Comparison of ENCODE assay signal across 8 mouse cellular contexts in the genomic region with DNA sequence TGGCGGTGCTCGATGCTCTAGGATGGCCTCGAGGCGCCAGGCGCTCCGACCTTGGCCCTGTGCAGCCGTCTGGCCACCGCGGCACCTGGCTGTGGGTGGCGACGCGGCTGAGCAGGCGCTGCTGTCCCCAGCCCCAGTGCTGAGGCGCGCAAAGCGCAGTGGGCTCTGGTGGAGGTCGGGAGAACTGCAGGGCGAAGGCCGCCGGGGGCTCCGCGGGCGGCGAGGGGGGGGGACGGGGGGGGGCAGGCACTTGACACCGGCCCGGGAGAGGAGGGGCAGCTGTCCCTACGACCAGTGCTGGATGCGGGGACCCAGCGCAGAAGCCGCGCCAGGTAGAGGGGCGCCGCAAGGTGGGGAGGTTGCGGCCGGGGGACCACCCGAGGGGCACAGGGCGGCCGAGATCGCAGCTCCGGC. TPM values are rescaled to one million over a fixed set of nuclear protein-coding genes. Genes with fewer than 3 reads are reported as not detected.
A peak's percentile ranks its signal among the peaks of the same experiment; 100 is the strongest.
DNase-seq lines count a peak whose midpoint lies in the region; ATAC-seq and TF ChIP-seq lines count a peak whose summit lies in the region.

No protein-coding gene starts in this region.

- TF ChIP-seq CTCF in MEL (IDR thresholded peaks at IDR 0.05 in 2 of 3, conservative IDR thresholded peaks at IDR 0.05 in 1 of 3; ENCODE audit: control insufficient read depth in 1 of 3, insufficient read depth in 1 of 3, low read depth in 2 of 3, low read length in 3 of 3, poor library complexity in 1 of 3, severe bottlenecking in 1 of 3): peak in 2 of 3 experiments; percentile 50 to 66; a peak in 5 of 6 replicates

- H3K4me3 ChIP-seq in MEL (ENCODE audit: control insufficient read depth in 1 of 2, insufficient read depth in 1 of 2, low read depth in 2 of 2, low read length in 2 of 2): peak overlapping the region; percentile 57 to 80; a peak in 3 of 4 replicates
- H3K4me3 ChIP-seq in brown adipose tissue, adult 24 weeks (ENCODE audit: insufficient read depth, low read depth, low read length): peak overlapping the region; percentile 86
- peak overlapping the region; percentile 86 for H3K4me3 ChIP-seq in forebrain, embryonic 13.5 days

- 0 out of 4 replicates have a peak, but pooled peaks cover 0 to 6% of the 10 kb centered on the region in 2 experiments for H3K4me1 ChIP-seq in MEL (ENCODE audit: control insufficient read depth in 1 of 2, insufficient read depth in 2 of 2, low read length in 2 of 2)
- peaks cover 16% of the 10 kb centered on the region for H3K4me1 ChIP-seq in brown adipose tissue, adult 24 weeks (ENCODE audit: control insufficient read depth, insufficient read depth, insufficient read length, low read length)
- H3K4me1 ChIP-seq in forebrain, embryonic 13.5 days: peaks cover 38% of the 10 kb centered on the region

- DNase-seq in MEL (ENCODE audit: low read depth, low spot score): peak; percentile 81
- DNase-seq in heart, postnatal 4 days: peak; percentile 93
- peak; percentile 68 to 69 for DNase-seq in left cerebral cortex, postnatal 36 days (ENCODE audit: low spot score in 2 of 2)
- DNase-seq in right cerebral cortex, postnatal 14 days: peak; percentile 84
- peak; percentile 72 for DNase-seq in urinary bladder, postnatal 25 days (ENCODE audit: low spot score)

- ATAC-seq in forebrain, embryonic 13.5 days: peak; percentile 81
- peak; percentile 92 for ATAC-seq in megakaryocyte-erythroid progenitor cell, adult 5-6 weeks (replicated peaks; ENCODE audit: low FRiP score, low TSS enrichment, poor library complexity, severe bottlenecking)

- no peak for TF ChIP-seq POLR2A in MEL (IDR thresholded peaks at IDR 0.05; ENCODE audit: control insufficient read depth in 1 of 2, insufficient read depth in 1 of 2, low read depth in 1 of 2, low read length in 2 of 2, poor library complexity in 1 of 2)

- H3K36me3 ChIP-seq in MEL (ENCODE audit: control insufficient read depth in 1 of 2, insufficient read depth in 2 of 2, low read length in 2 of 2): no peaks in the 10 kb centered on the region
- H3K36me3 ChIP-seq in forebrain, embryonic 13.5 days (ENCODE audit: poor library complexity, severe bottlenecking): no peaks in the 10 kb centered on the region

- peak overlapping the region; percentile 82 for H3K9ac ChIP-seq in MEL (ENCODE audit: control insufficient read depth, low read depth, low read length, poor library complexity, severe bottlenecking)
- H3K9ac ChIP-seq in forebrain, embryonic 13.5 days: peak overlapping the region; percentile 92

- intact Hi-C loops in left cerebral cortex, postnatal 36 days (cut with DNase I): loop anchor here (5.0 kb wide), 2 partner anchors 51 to 66 kb away; no protein-coding TSS in a partner anchor

- H3K27ac ChIP-seq in MEL (ENCODE audit: control insufficient read depth, low read depth, low read length): no peak overlapping the region
- peak overlapping the region; percentile 51 for H3K27ac ChIP-seq in brown adipose tissue, adult 24 weeks (replicated peaks; ENCODE audit: low read depth, low read length)
- H3K27ac ChIP-seq in forebrain, embryonic 13.5 days: peak overlapping the region; percentile 87

- no peaks in the 10 kb centered on the region for H3K9me3 ChIP-seq in MEL (replicated peaks; ENCODE audit: insufficient read depth, low read length)
- no peaks in the 10 kb centered on the region for H3K9me3 ChIP-seq in forebrain, embryonic 13.5 days (replicated peaks)

- WGBS in forebrain, embryonic 13.5 days: 0% methylated on average over 30 of the region's 41 CpGs

- H3K79me2 ChIP-seq in MEL (ENCODE audit: control insufficient read depth, insufficient read depth, low read length, poor library complexity): no peaks in the 10 kb centered on the region; the same call in none of the 2 replicates

- H3K4me2 ChIP-seq in forebrain, embryonic 13.5 days: peak overlapping the region; percentile 83

- no peak for TF ChIP-seq EP300 in MEL (IDR thresholded peaks at IDR 0.05; ENCODE audit: low read depth in 1 of 2, low read length in 2 of 2)

- peak; percentile 22 for TF ChIP-seq RAD21 in MEL (IDR thresholded peaks at IDR 0.05; ENCODE audit: low read depth, low read length)

- H3K27me3 ChIP-seq in MEL (ENCODE audit: control insufficient read depth in 1 of 2, insufficient read depth in 2 of 2, low read length in 2 of 2): peaks cover 3 to 5% of the 10 kb centered on the region in 2 experiments; a peak in 3 of 4 replicates
- H3K27me3 ChIP-seq in forebrain, embryonic 13.5 days: no peaks in the 10 kb centered on the region

TF ChIP-seq in MEL, 35 proteins besides CTCF, POLR2A, EP300 and RAD21:
- no peak for TF ChIP-seq RCOR1 (IDR thresholded peaks at IDR 0.05; ENCODE audit: low read depth, low read length)
- TF ChIP-seq POLR2AphosphoS5 (IDR thresholded peaks at IDR 0.05; ENCODE audit: borderline replicate concordance, low read depth, low read length): no peak
- TF ChIP-seq GATA1 (IDR thresholded peaks at IDR 0.05; ENCODE audit: low read depth, low read length): no peak
- no peak for TF ChIP-seq BHLHE40 (IDR thresholded peaks at IDR 0.05; ENCODE audit: borderline replicate concordance, low read depth, low read length)
- TF ChIP-seq JUND (IDR thresholded peaks at IDR 0.05; ENCODE audit: low read depth, low read length): no peak
- no peak for TF ChIP-seq NELFE (IDR thresholded peaks at IDR 0.05; ENCODE audit: low read depth, low read length)
- TF ChIP-seq ZKSCAN1 (IDR thresholded peaks at IDR 0.05; ENCODE audit: low read depth, low read length): no peak
- TF ChIP-seq USF2 (IDR thresholded peaks at IDR 0.05; ENCODE audit: borderline replicate concordance in 1 of 2, insufficient read depth in 1 of 2, low read depth in 1 of 2, low read length in 2 of 2): no peak
- TF ChIP-seq SIN3A (IDR thresholded peaks at IDR 0.05; ENCODE audit: low read length): peak; percentile 64
- peak; percentile 54 for TF ChIP-seq NRF1 (IDR thresholded peaks at IDR 0.05; ENCODE audit: insufficient read depth, low read depth, low read length, poor library complexity, severe bottlenecking)
- peak; percentile 64; the same call in 1 of the 2 replicates for TF ChIP-seq MXI1 (IDR thresholded peaks at IDR 0.05; ENCODE audit: low read depth, low read length)
- TF ChIP-seq MAFK (IDR thresholded peaks at IDR 0.05; ENCODE audit: borderline replicate concordance, low read depth, low read length): no peak
- peak; percentile 36 for TF ChIP-seq SMC3 (IDR thresholded peaks at IDR 0.05; ENCODE audit: low read depth, low read length)
- no peak for TF ChIP-seq E2F4 (IDR thresholded peaks at IDR 0.05; ENCODE audit: borderline replicate concordance, low read depth, low read length)
- 0 out of 2 replicates have a peak, but pooled peaks have one; percentile 73 for TF ChIP-seq MAZ (IDR thresholded peaks at IDR 0.05; ENCODE audit: low read depth, low read length)
- TF ChIP-seq TCF12 (IDR thresholded peaks at IDR 0.05; ENCODE audit: low read depth, low read length): no peak
- TF ChIP-seq USF1 (IDR thresholded peaks at IDR 0.05; ENCODE audit: low read depth, low read length): no peak

RNA-seq across cellular contexts. Expression of a gene that starts 0.5 kb away (rescaled TPM):
- 15.4 and 15.9 TPM in 2 replicates for total RNA-seq in MEL (2012; rRNA removed)
- polyA plus RNA-seq in MEL (2012; ENCODE audit: insufficient read depth in 1 of 2, insufficient read length in 2 of 2, low read depth in 1 of 2, low replicate concordance in 2 of 2, missing spikeins in 1 of 2): 10 to 100 TPM in 1 of 2 experiments, not detected in 1; 34.4 TPM
- 11.8 and 12.6 TPM in 2 replicates for polyA plus RNA-seq in brown adipose tissue, adult 24 weeks (2012; ENCODE audit: insufficient read depth, insufficient read length, missing spikeins)
- 98.5 and 110 TPM in 2 replicates for polyA plus RNA-seq in forebrain, embryonic 13.5 days (2015; fragmentation: Nextera tagmentation; extraction: Ambion mirVana)
- total RNA-seq in heart, postnatal 4 days (2021): 100 to 1,000 TPM; 118 TPM
- total RNA-seq in left cerebral cortex, postnatal 36 days (2021): 100 to 1,000 TPM; 100 to 124 TPM
- 13.4 and 30.0 TPM in 2 replicates for total RNA-seq in megakaryocyte-erythroid progenitor cell, adult 5-6 weeks (2014; fragmentation: Nextera tagmentation)
- total RNA-seq in megakaryocyte-erythroid progenitor cell, adult 5-6 weeks (2017): 10.7 and 16.8 TPM in 2 replicates
